Mouse (Mus musculus) liver, embryonic 13.5 days (tissue): ENCODE results near the gene D6Ertd527e. TPM values are rescaled to one million over a fixed set of nuclear protein-coding genes. Genes with fewer than 3 reads are reported as not detected.

Experiments
- ATAC-seq: fragments of 200-750 bp; cut with Nextera tagmentation; 2 replicates; pipeline ENCODE4 v1.8.0; 2017; ENCODE audit warnings: low read depth, mild to moderate bottlenecking, moderate number of reproducible peaks, moderate library complexity
- DNase-seq: peaks from one replicate; pipeline ENCODE4 v3.0.0; 2022
- H3K27ac ChIP-seq: fragments of 300-500 bp; sonication (generic); 2 replicates; pipeline ENCODE4 v1.5.1; 2015; ENCODE audit warnings: moderate library complexity, mild to moderate bottlenecking, inconsistent platforms
- H3K27me3 ChIP-seq: fragments of 300-500 bp; sonication (generic); 2 replicates; pipeline ENCODE4 v1.6.1; 2015; ENCODE audit warnings: mild to moderate bottlenecking, inconsistent platforms
- H3K36me3 ChIP-seq: fragments of 300-500 bp; sonication (generic); 2 replicates; pipeline ENCODE4 v1.6.1; 2015; ENCODE audit warnings: mild to moderate bottlenecking, inconsistent platforms
- H3K4me1 ChIP-seq: fragments of 300-500 bp; sonication (generic); replicated peaks from 2 replicates; pipeline ENCODE4 v1.6.1; 2015; ENCODE audit warnings: inconsistent platforms
- H3K4me2 ChIP-seq: fragments of 300-500 bp; sonication (generic); 2 replicates; pipeline ENCODE4 v1.6.1; 2015; ENCODE audit warnings: inconsistent platforms, mild to moderate bottlenecking, moderate library complexity
- H3K4me3 ChIP-seq: fragments of 300-500 bp; sonication (generic); replicated peaks from 2 replicates; pipeline ENCODE4 v1.5.1; 2015; ENCODE audit warnings: mild to moderate bottlenecking, inconsistent platforms
- H3K9ac ChIP-seq: fragments of 300-500 bp; sonication (generic); 2 replicates; pipeline ENCODE4 v1.6.1; 2015; ENCODE audit warnings: mild to moderate bottlenecking, inconsistent platforms
- H3K9me3 ChIP-seq: fragments of 300-500 bp; sonication (generic); replicated peaks from 2 replicates; pipeline ENCODE4 v1.6.1; 2016; ENCODE audit warnings: inconsistent platforms
- WGBS: fragments of 180-500 bp; shearing (Covaris S2); methylation state at CpG from one replicate; pipeline ENCODE4 v1.1.7; 2015; ENCODE audit not compliant: insufficient replicate concordance; 5-methylcytosine and 5-hydroxymethylcytosine counted together
- polyA plus RNA-seq: library from polyadenylated mRNA; unstranded; fragments of >200 nt; fragmentation: Nextera tagmentation; extraction: Ambion mirVana; gene quantifications from 2 replicates; pipeline ENCODE4 v1.2.1, GENCODE M21; 2015

The D6Ertd527e gene
- polyA plus RNA-seq: 0.12 TPM in 1 of 2 replicates, not detected in the other

- DNase-seq (no peak), ATAC-seq (no peak)
- Histone ChIP-seq H3K4me2 (no peak within 1 kb of the TSS), H3K4me1 (peaks cover 12% of the 10 kb centered on the region), H3K27me3 (no peaks in the 10 kb centered on the region), H3K9me3 (no peaks in the 10 kb centered on the region), H3K4me3 (no peak within 1 kb of the TSS), H3K9ac (no peak within 1 kb of the TSS), H3K36me3 (no peaks in the 10 kb centered on the region), H3K27ac (no peak within 1 kb of the TSS)
- WGBS: 62% methylated on average over 11 of the region's 11 CpGs
Measured at GRCm38 (mm10) chr6:87104123-87104796, at the start of gene D6Ertd527e. D6Ertd527e (plus strand) TSS chr6:87104746.

GRCm38 (mm10) chr6:87059754-87060153 is 44.8 kb upstream of the D6Ertd527e start:
- no peak for ATAC-seq
- H3K36me3 ChIP-seq: peaks cover 71% of the 10 kb centered on the region
- no peak overlapping the region for H3K27ac ChIP-seq
- no peaks in the 10 kb centered on the region for H3K9me3 ChIP-seq
- 77% methylated on average over 1 of the region's 1 CpGs for WGBS
- H3K27me3 ChIP-seq: no peaks in the 10 kb centered on the region
- H3K4me1 ChIP-seq: 0 out of 2 replicates have a peak, but pooled peaks cover 2% of the 10 kb centered on the region
- DNase-seq: no peak
- no peak overlapping the region for H3K9ac ChIP-seq
- no peak overlapping the region for H3K4me2 ChIP-seq
- no peak overlapping the region for H3K4me3 ChIP-seq

- H3K36me3 ChIP-seq: peaks cover 67% of the 10 kb centered on the region
- H3K4me2 ChIP-seq: no peak overlapping the region
- H3K27me3 ChIP-seq: no peaks in the 10 kb centered on the region
- H3K27ac ChIP-seq: no peak overlapping the region
- ATAC-seq: no peak
- 84% methylated on average over 4 of the region's 4 CpGs for WGBS
- H3K4me1 ChIP-seq: 0 out of 2 replicates have a peak, but pooled peaks cover 4% of the 10 kb centered on the region
- H3K9ac ChIP-seq: no peak overlapping the region
- H3K4me3 ChIP-seq: no peak overlapping the region
- DNase-seq: no peak
- H3K9me3 ChIP-seq: no peaks in the 10 kb centered on the region
Measured at GRCm38 (mm10) chr6:87063586-87063985, 41.0 kb upstream of the D6Ertd527e start.

- ATAC-seq: no peak
- WGBS: 66% methylated on average over 2 of the region's 2 CpGs
- peaks cover 53% of the 10 kb centered on the region for H3K36me3 ChIP-seq
Measured at GRCm38 (mm10) chr6:87068209-87068608, 36.3 kb upstream of the D6Ertd527e start.

GRCm38 (mm10) chr6:87069195-87069900 is 35.2 kb upstream of the D6Ertd527e start:
- 73% methylated on average over 7 of the region's 7 CpGs for WGBS

More at GRCm38 (mm10) chr6:87068209-87068608, 36.3 kb upstream of the D6Ertd527e start:
- Histone ChIP-seq H3K27me3 (no peaks in the 10 kb centered on the region), H3K4me2 (no peak overlapping the region), H3K4me1 (peaks cover 25% of the 10 kb centered on the region), H3K9ac (no peak overlapping the region), H3K9me3 (no peaks in the 10 kb centered on the region), H3K27ac (no peak overlapping the region), H3K4me3 (no peak overlapping the region)
- DNase-seq: no peak

GRCm38 (mm10) chr6:87070641-87071040 is 33.9 kb upstream of the D6Ertd527e start:
- Histone ChIP-seq H3K27ac (no peak overlapping the region), H3K36me3 (peaks cover 42% of the 10 kb centered on the region), H3K4me2 (no peak overlapping the region), H3K9ac (no peak overlapping the region), H3K9me3 (no peaks in the 10 kb centered on the region), H3K27me3 (no peaks in the 10 kb centered on the region), H3K4me1 (peaks cover 33% of the 10 kb centered on the region), H3K4me3 (no peak overlapping the region)
- DNase-seq (no peak), ATAC-seq (no peak)
- 71% methylated on average over 4 of the region's 4 CpGs for WGBS

More at GRCm38 (mm10) chr6:87069195-87069900, 35.2 kb upstream of the D6Ertd527e start:
- H3K4me2 ChIP-seq: no peak overlapping the region
- no peak overlapping the region for H3K27ac ChIP-seq
- DNase-seq (no peak), ATAC-seq (no peak)
- H3K36me3 ChIP-seq: peaks cover 50% of the 10 kb centered on the region
- H3K4me1 ChIP-seq: peaks cover 28% of the 10 kb centered on the region
- no peak overlapping the region for H3K4me3 ChIP-seq
- H3K9me3 ChIP-seq: no peaks in the 10 kb centered on the region
- H3K9ac ChIP-seq: no peak overlapping the region
- H3K27me3 ChIP-seq: no peaks in the 10 kb centered on the region

GRCm38 (mm10) chr6:87072759-87073158 is 31.8 kb upstream of the D6Ertd527e start:
- H3K4me3 ChIP-seq: no peak overlapping the region
- peaks cover 40% of the 10 kb centered on the region for H3K36me3 ChIP-seq
- 23% methylated on average over 4 of the region's 4 CpGs for WGBS
- no peak overlapping the region for H3K9ac ChIP-seq
- H3K27me3 ChIP-seq: no peaks in the 10 kb centered on the region
- DNase-seq (no peak), ATAC-seq (0 out of 2 replicates have a peak, but pooled peaks have one; percentile 36)
- H3K4me1 ChIP-seq: peaks cover 37% of the 10 kb centered on the region
- H3K27ac ChIP-seq: no peak overlapping the region
- no peak overlapping the region for H3K4me2 ChIP-seq
- H3K9me3 ChIP-seq: no peaks in the 10 kb centered on the region

GRCm38 (mm10) chr6:87075092-87075685 is 29.4 kb upstream of the D6Ertd527e start:
- WGBS: 30% methylated on average over 3 of the region's 3 CpGs
- peak; percentile 9 for DNase-seq
- peak overlapping the region; percentile 48; the same call in 1 of the 2 replicates for H3K27ac ChIP-seq
- H3K9me3 ChIP-seq: no peaks in the 10 kb centered on the region
- H3K36me3 ChIP-seq: peaks cover 37% of the 10 kb centered on the region
- no peak overlapping the region for H3K4me2 ChIP-seq
- H3K4me1 ChIP-seq: peaks cover 27% of the 10 kb centered on the region
- H3K4me3 ChIP-seq: no peak overlapping the region
- no peaks in the 10 kb centered on the region for H3K27me3 ChIP-seq
- ATAC-seq: peak; percentile 71
- H3K9ac ChIP-seq: no peak overlapping the region

- Histone ChIP-seq H3K9ac (no peak overlapping the region), H3K4me2 (no peak overlapping the region), H3K27ac (no peak overlapping the region), H3K4me3 (no peak overlapping the region), H3K9me3 (no peaks in the 10 kb centered on the region), H3K27me3 (no peaks in the 10 kb centered on the region), H3K36me3 (peaks cover 53% of the 10 kb centered on the region), H3K4me1 (peaks cover 18% of the 10 kb centered on the region)
- no peak for ATAC-seq
- WGBS: 76% methylated on average over 4 of the region's 4 CpGs
- DNase-seq: no peak
Measured at GRCm38 (mm10) chr6:87079457-87079856, 25.1 kb upstream of the D6Ertd527e start.

GRCm38 (mm10) chr6:87085026-87085425 is 19.5 kb upstream of the D6Ertd527e start:
- peaks cover 70% of the 10 kb centered on the region for H3K36me3 ChIP-seq
- DNase-seq (peak; percentile 60), ATAC-seq (peak; percentile 87)
- H3K4me3 ChIP-seq: no peak overlapping the region
- H3K27ac ChIP-seq: 0 out of 2 replicates have a peak overlapping the region, but pooled peaks have one; percentile 20
- H3K27me3 ChIP-seq: no peaks in the 10 kb centered on the region
- no peak overlapping the region for H3K9ac ChIP-seq
- H3K4me1 ChIP-seq: peaks cover 22% of the 10 kb centered on the region
- H3K4me2 ChIP-seq: no peak overlapping the region
- WGBS: 10% methylated on average over 6 of the region's 6 CpGs
- H3K9me3 ChIP-seq: no peaks in the 10 kb centered on the region

- DNase-seq (no peak), ATAC-seq (no peak)
- no peaks in the 10 kb centered on the region for H3K9me3 ChIP-seq
- no peak overlapping the region for H3K27ac ChIP-seq
- H3K4me2 ChIP-seq: no peak overlapping the region
- WGBS: 84% methylated on average over 5 of the region's 5 CpGs
- H3K4me1 ChIP-seq: peaks cover 40% of the 10 kb centered on the region
- no peaks in the 10 kb centered on the region for H3K27me3 ChIP-seq
- no peak overlapping the region for H3K4me3 ChIP-seq
- no peak overlapping the region for H3K9ac ChIP-seq
- peaks cover 49% of the 10 kb centered on the region for H3K36me3 ChIP-seq
Measured at GRCm38 (mm10) chr6:87088356-87088755, 16.2 kb upstream of the D6Ertd527e start.
